Mouse (Mus musculus) heart, embryonic 12.5 days (tissue): Measurements from ENCODE around the gene Phospho1. TPM values are rescaled to one million over a fixed set of nuclear protein-coding genes. Genes with fewer than 3 reads are reported as not detected.

Experiments used
- ATAC-seq: fragments of 200-750 bp; cut with Nextera tagmentation; 2 replicates; pipeline ENCODE4 v1.8.0; 2017; ENCODE audit warnings: moderate TSS enrichment, moderate library complexity; ENCODE audit not compliant: insufficient number of reproducible peaks, low FRiP score
- H3K27ac ChIP-seq: fragments of 300-500 bp; sonication (generic); 2 replicates; pipeline ENCODE4 v1.5.1; 2016; ENCODE audit warnings: mild to moderate bottlenecking, moderate library complexity; ENCODE audit not compliant: poor library complexity, severe bottlenecking
- H3K27me3 ChIP-seq: fragments of 300-500 bp; sonication (generic); replicated peaks from 2 replicates; pipeline ENCODE4 v1.6.1; 2016; ENCODE audit warnings: mild to moderate bottlenecking, moderate library complexity
- H3K36me3 ChIP-seq: fragments of 300-500 bp; sonication (generic); 2 replicates; pipeline ENCODE4 v1.6.1; 2016; ENCODE audit warnings: mild to moderate bottlenecking, moderate library complexity
- H3K4me1 ChIP-seq: fragments of 300-500 bp; sonication (generic); replicated peaks from 2 replicates; pipeline ENCODE4 v1.6.1; 2016; ENCODE audit warnings: mild to moderate bottlenecking
- H3K4me2 ChIP-seq: fragments of 300-500 bp; sonication (generic); 2 replicates; pipeline ENCODE4 v1.6.1; 2016; ENCODE audit warnings: mild to moderate bottlenecking, moderate library complexity
- H3K4me3 ChIP-seq: fragments of 300-500 bp; sonication (generic); 2 replicates; pipeline ENCODE4 v1.5.1; 2016; ENCODE audit warnings: mild to moderate bottlenecking
- H3K9ac ChIP-seq: fragments of 300-500 bp; sonication (generic); 2 replicates; pipeline ENCODE4 v1.6.1; 2016; ENCODE audit warnings: mild to moderate bottlenecking, moderate library complexity
- H3K9me3 ChIP-seq: fragments of 300-500 bp; sonication (generic); replicated peaks from 2 replicates; pipeline ENCODE4 v1.6.1; 2016; ENCODE audit warnings: mild to moderate bottlenecking, moderate library complexity
- WGBS: fragments of 180-500 bp; shearing (Covaris S2); methylation state at CpG from one replicate; pipeline ENCODE4 v1.1.7; 2016; 5-methylcytosine and 5-hydroxymethylcytosine counted together
- polyA plus RNA-seq: library from polyadenylated mRNA; unstranded; fragments of >200 nt; fragmentation: Nextera tagmentation; extraction: Ambion mirVana; gene quantifications from 2 replicates; pipeline ENCODE4 v1.2.1, GENCODE M21; 2016

Gene Phospho1
- polyA plus RNA-seq, 1 experiment from 2014 or later: 0.66 TPM

- H3K4me1 ChIP-seq: peaks cover 37% of the 10 kb centered on the region
- no peak overlapping the region for H3K9ac ChIP-seq
- no peak overlapping the region for H3K27ac ChIP-seq
- H3K4me3 ChIP-seq: no peak overlapping the region
- H3K27me3 ChIP-seq: peaks cover 4% of the 10 kb centered on the region; the same call in 1 of the 2 replicates
- WGBS: 80% methylated on average over 13 of the region's 13 CpGs
- no peak for ATAC-seq
- H3K4me2 ChIP-seq: no peak overlapping the region
- no peaks in the 10 kb centered on the region for H3K36me3 ChIP-seq
- no peaks in the 10 kb centered on the region for H3K9me3 ChIP-seq
Measured at GRCm38 (mm10) chr11:95791787-95792186, 32.5 kb upstream of the Phospho1 start.

- Histone ChIP-seq H3K27me3 (peaks cover 12% of the 10 kb centered on the region; the same call in 1 of the 2 replicates), H3K36me3 (no peaks in the 10 kb centered on the region), H3K4me1 (peaks cover 40% of the 10 kb centered on the region), H3K4me3 (no peak overlapping the region), H3K9ac (no peak overlapping the region), H3K9me3 (no peaks in the 10 kb centered on the region), H3K4me2 (no peak overlapping the region), H3K27ac (no peak overlapping the region)
- peak; percentile 45; the same call in 1 of the 2 replicates for ATAC-seq
- WGBS: 61% methylated on average over 8 of the region's 8 CpGs
Measured at GRCm38 (mm10) chr11:95792950-95793509, 31.3 kb upstream of the Phospho1 start.

GRCm38 (mm10) chr11:95794201-95794600 is 30.1 kb upstream of the Phospho1 start:
- peaks cover 18% of the 10 kb centered on the region; the same call in 1 of the 2 replicates for H3K27me3 ChIP-seq
- WGBS: 44% methylated on average over 5 of the region's 5 CpGs
- H3K27ac ChIP-seq: peak overlapping the region; percentile 41; the same call in 1 of the 2 replicates
- no peaks in the 10 kb centered on the region for H3K36me3 ChIP-seq
- no peaks in the 10 kb centered on the region for H3K9me3 ChIP-seq
- no peak overlapping the region for H3K9ac ChIP-seq
- no peak overlapping the region for H3K4me3 ChIP-seq
- peaks cover 40% of the 10 kb centered on the region for H3K4me1 ChIP-seq
- H3K4me2 ChIP-seq: no peak overlapping the region
- no peak for ATAC-seq

- no peak overlapping the region for H3K4me3 ChIP-seq
- WGBS: 41% methylated on average over 5 of the region's 5 CpGs
- H3K27me3 ChIP-seq: peaks cover 18% of the 10 kb centered on the region; the same call in 1 of the 2 replicates
- no peak overlapping the region for H3K27ac ChIP-seq
- H3K9me3 ChIP-seq: no peaks in the 10 kb centered on the region
- no peak overlapping the region for H3K9ac ChIP-seq
- ATAC-seq: no peak
- H3K4me1 ChIP-seq: peaks cover 40% of the 10 kb centered on the region
- H3K36me3 ChIP-seq: no peaks in the 10 kb centered on the region
- H3K4me2 ChIP-seq: no peak overlapping the region
Measured at GRCm38 (mm10) chr11:95795582-95795981, 28.7 kb upstream of the Phospho1 start.

GRCm38 (mm10) chr11:95805010-95805409 is 19.3 kb upstream of the Phospho1 start:
- Histone ChIP-seq H3K9me3 (peaks cover 10% of the 10 kb centered on the region), H3K9ac (no peak overlapping the region), H3K27me3 (no peaks in the 10 kb centered on the region), H3K4me3 (no peak overlapping the region), H3K36me3 (no peaks in the 10 kb centered on the region), H3K27ac (0 out of 2 replicates have a peak overlapping the region, but pooled peaks have one; percentile 31), H3K4me1 (peaks cover 7% of the 10 kb centered on the region), H3K4me2 (no peak overlapping the region)
- 62% methylated on average over 5 of the region's 5 CpGs for WGBS
- no peak for ATAC-seq

GRCm38 (mm10) chr11:95805527-95805926 is 18.8 kb upstream of the Phospho1 start:
- Histone ChIP-seq H3K27ac (0 out of 2 replicates have a peak overlapping the region, but pooled peaks have one; percentile 31), H3K27me3 (no peaks in the 10 kb centered on the region), H3K9me3 (peaks cover 10% of the 10 kb centered on the region), H3K36me3 (no peaks in the 10 kb centered on the region), H3K4me3 (no peak overlapping the region), H3K4me2 (no peak overlapping the region), H3K4me1 (peaks cover 7% of the 10 kb centered on the region), H3K9ac (no peak overlapping the region)
- WGBS: 15% methylated on average over 3 of the region's 3 CpGs
- peak; percentile 81 for ATAC-seq

GRCm38 (mm10) chr11:95807884-95808283 is 16.4 kb upstream of the Phospho1 start:
- Histone ChIP-seq H3K4me2 (no peak overlapping the region), H3K4me3 (no peak overlapping the region), H3K9ac (no peak overlapping the region), H3K4me1 (peaks cover 7% of the 10 kb centered on the region), H3K9me3 (peaks cover 10% of the 10 kb centered on the region), H3K36me3 (no peaks in the 10 kb centered on the region), H3K27ac (peak overlapping the region; percentile 34; the same call in 1 of the 2 replicates), H3K27me3 (no peaks in the 10 kb centered on the region)
- 93% methylated on average over 5 of the region's 5 CpGs for WGBS
- ATAC-seq: no peak

- ATAC-seq: peak; percentile 85
- WGBS: 57% methylated on average over 5 of the region's 5 CpGs
- Histone ChIP-seq H3K36me3 (no peaks in the 10 kb centered on the region), H3K27ac (peak overlapping the region; percentile 34; the same call in 1 of the 2 replicates), H3K9ac (no peak overlapping the region), H3K27me3 (no peaks in the 10 kb centered on the region), H3K9me3 (peaks cover 10% of the 10 kb centered on the region), H3K4me1 (peaks cover 7% of the 10 kb centered on the region), H3K4me3 (no peak overlapping the region), H3K4me2 (no peak overlapping the region)
Measured at GRCm38 (mm10) chr11:95808448-95809011, 15.8 kb upstream of the Phospho1 start.

GRCm38 (mm10) chr11:95809603-95810002 is 14.7 kb upstream of the Phospho1 start:
- Histone ChIP-seq H3K4me2 (no peak overlapping the region), H3K9me3 (peaks cover 10% of the 10 kb centered on the region), H3K27ac (no peak overlapping the region), H3K9ac (no peak overlapping the region), H3K4me3 (no peak overlapping the region), H3K4me1 (peaks cover 7% of the 10 kb centered on the region), H3K36me3 (no peaks in the 10 kb centered on the region), H3K27me3 (no peaks in the 10 kb centered on the region)
- 54% methylated on average over 5 of the region's 5 CpGs for WGBS
- no peak for ATAC-seq

GRCm38 (mm10) chr11:95810828-95811227 is 13.5 kb upstream of the Phospho1 start:
- Histone ChIP-seq H3K9ac (no peak overlapping the region), H3K27ac (no peak overlapping the region), H3K4me2 (no peak overlapping the region), H3K9me3 (peaks cover 10% of the 10 kb centered on the region), H3K36me3 (no peaks in the 10 kb centered on the region), H3K27me3 (no peaks in the 10 kb centered on the region), H3K4me3 (no peak overlapping the region), H3K4me1 (peaks cover 1% of the 10 kb centered on the region)
- ATAC-seq: no peak
- WGBS: 58% methylated on average over 7 of the region's 7 CpGs

GRCm38 (mm10) chr11:95811741-95812140 is 12.6 kb upstream of the Phospho1 start:
- Histone ChIP-seq H3K9me3 (peaks cover 6% of the 10 kb centered on the region), H3K4me3 (no peak overlapping the region), H3K27ac (no peak overlapping the region), H3K4me1 (no peaks in the 10 kb centered on the region), H3K36me3 (no peaks in the 10 kb centered on the region), H3K4me2 (no peak overlapping the region), H3K9ac (no peak overlapping the region), H3K27me3 (no peaks in the 10 kb centered on the region)
- no peak for ATAC-seq
- 79% methylated on average over 6 of the region's 6 CpGs for WGBS
